Mouse (Mus musculus) megakaryocyte-erythroid progenitor cell, adult 5-6 weeks (primary cell): Measurements from ENCODE around the gene Anks1b. TPM values are rescaled to one million over a fixed set of nuclear protein-coding genes. Genes with fewer than 3 reads are reported as not detected.

Experiments
- ATAC-seq: replicated peaks from 2 replicates; pipeline ENCODE4 v1.8.0; 2016; ENCODE audit warnings: mild to moderate bottlenecking, inconsistent platforms; ENCODE audit not compliant: severe bottlenecking, poor library complexity, low FRiP score, low TSS enrichment
- total RNA-seq, 2 experiments: library from RNA; stranded (forward) in 1 of 2; stranded (reverse) in 1 of 2; fragments of 200-1000, 215-1000 nt in 1 of 2; fragments of >200 nt in 1 of 2; fragmentation: Nextera tagmentation in 1 of 2; gene quantifications; 2 replicates each; pipeline ENCODE4 v1.2.3; 2014 to 2017

The Anks1b gene
- total RNA-seq, 2 experiments from 2014 or later = not detected

GRCm38 (mm10) chr10:90964511-90964910 is 1091.2 kb downstream of the Anks1b start:
- ATAC-seq = no peak

- ATAC-seq = no peak
Measured at GRCm38 (mm10) chr10:90965671-90966315, 1092.5 kb downstream of the Anks1b start.

GRCm38 (mm10) chr10:90966821-90967220 is 1093.5 kb downstream of the Anks1b start:
- ATAC-seq = no peak

GRCm38 (mm10) chr10:90968247-90968646 is 1094.9 kb downstream of the Anks1b start:
- ATAC-seq = no peak

- ATAC-seq = 0 out of 2 replicates have a peak, but pooled peaks have one; percentile 23
Measured at GRCm38 (mm10) chr10:90969355-90970174, 1096.3 kb downstream of the Anks1b start.

GRCm38 (mm10) chr10:90970560-90970959 is 1097.3 kb downstream of the Anks1b start:
- ATAC-seq = no peak

GRCm38 (mm10) chr10:90974084-90974483 is 1100.8 kb downstream of the Anks1b start:
- ATAC-seq = no peak

GRCm38 (mm10) chr10:90974491-90974890 is 1101.2 kb downstream of the Anks1b start:
- no peak for ATAC-seq

GRCm38 (mm10) chr10:90981811-90982210 is 1108.5 kb downstream of the Anks1b start:
- ATAC-seq = no peak

- no peak for ATAC-seq
Measured at GRCm38 (mm10) chr10:90983046-90983445, 1109.7 kb downstream of the Anks1b start.

- ATAC-seq = no peak
Measured at GRCm38 (mm10) chr10:90990340-90990739, 1117.0 kb downstream of the Anks1b start.

GRCm38 (mm10) chr10:90992237-90992636 is 1118.9 kb downstream of the Anks1b start:
- no peak for ATAC-seq

GRCm38 (mm10) chr10:90993869-90994268 is 1120.6 kb downstream of the Anks1b start:
- ATAC-seq = no peak

- no peak for ATAC-seq
Measured at GRCm38 (mm10) chr10:90999899-91000298, 1126.6 kb downstream of the Anks1b start.

- no peak for ATAC-seq
Measured at GRCm38 (mm10) chr10:91001421-91001820, 1128.1 kb downstream of the Anks1b start.

- ATAC-seq = no peak
Measured at GRCm38 (mm10) chr10:91005858-91006538, 1132.7 kb downstream of the Anks1b start.
